Mouse (Mus musculus): Measurements from ENCODE around the gene Cpt1c.

- TF ChIP-seq CTCF (IDR thresholded peaks at IDR 0.05; ENCODE audit: low read depth) (no peak), EP300 (IDR thresholded peaks at IDR 0.05; ENCODE audit: low read depth) (no peak)
These were observed 17.3 kb downstream of the Cpt1c start for GRCm38 (mm10) chr7:44957183-44957835.

All from liver, embryonic 14.5 days (tissue).